Mouse (Mus musculus): ENCODE results near the gene Arl6ip4.

Arl6ip4 gene

GRCm38 (mm10) chr5:124095077-124095581 is 20.8 kb upstream of the Arl6ip4 start:
- DNase-seq (ENCODE audit: low spot score in 2 of 2), result no peak

GRCm38 (mm10) chr5:124095596-124096232 is 20.2 kb upstream of the Arl6ip4 start, which contains the start of gene Abcb9:
Gene Abcb9, minus strand, starts transcription at chr5:124095798.
- peak; percentile 97 for DNase-seq (ENCODE audit: low spot score in 2 of 2)

- DNase-seq (ENCODE audit: low spot score in 2 of 2), result no peak
Measured at GRCm38 (mm10) chr5:124098923-124099322, 17.0 kb upstream of the Arl6ip4 start.

- DNase-seq (ENCODE audit: low spot score in 2 of 2), result no peak
Measured at GRCm38 (mm10) chr5:124100128-124101044, 15.5 kb upstream of the Arl6ip4 start.

GRCm38 (mm10) chr5:124102326-124102725 is 13.6 kb upstream of the Arl6ip4 start:
- DNase-seq (ENCODE audit: low spot score in 2 of 2), result no peak

GRCm38 (mm10) chr5:124103020-124103419 is 12.9 kb upstream of the Arl6ip4 start:
- DNase-seq (ENCODE audit: low spot score in 2 of 2), result no peak

GRCm38 (mm10) chr5:124103552-124103951 is 12.3 kb upstream of the Arl6ip4 start:
- DNase-seq (ENCODE audit: low spot score in 2 of 2), result no peak

- no peak for DNase-seq (ENCODE audit: low spot score in 2 of 2)
Measured at GRCm38 (mm10) chr5:124111077-124111741, 4.7 kb upstream of the Arl6ip4 start.

- peak; percentile 89 to 90 for DNase-seq (ENCODE audit: low spot score in 2 of 2)
Measured at GRCm38 (mm10) chr5:124111742-124112497, 4.0 kb upstream of the Arl6ip4 start, which contains the start of gene Ogfod2. Gene Ogfod2, plus strand, starts transcription at chr5:124112297.

GRCm38 (mm10) chr5:124112531-124112930 is 3.4 kb upstream of the Arl6ip4 start:
- no peak for DNase-seq (ENCODE audit: low spot score in 2 of 2)

- no peak for DNase-seq (ENCODE audit: low spot score in 2 of 2)
Measured at GRCm38 (mm10) chr5:124113030-124113429, 2.9 kb upstream of the Arl6ip4 start.

- DNase-seq (ENCODE audit: low spot score in 2 of 2), result no peak
Measured at GRCm38 (mm10) chr5:124114276-124115025, 1.4 kb upstream of the Arl6ip4 start.

- no peak for DNase-seq (ENCODE audit: low spot score in 2 of 2)
Measured at GRCm38 (mm10) chr5:124115531-124115930, 358 bp upstream of the Arl6ip4 start.

- DNase-seq (ENCODE audit: low spot score in 2 of 2), result no peak
Measured at GRCm38 (mm10) chr5:124119204-124119603, 3.3 kb downstream of the Arl6ip4 start.

GRCm38 (mm10) chr5:124122357-124122756 is 6.5 kb downstream of the Arl6ip4 start:
- no peak for DNase-seq (ENCODE audit: low spot score in 2 of 2)

GRCm38 (mm10) chr5:124125093-124125492 is 9.2 kb downstream of the Arl6ip4 start:
- no peak for DNase-seq (ENCODE audit: low spot score in 2 of 2)

- no peak for DNase-seq (ENCODE audit: low spot score in 2 of 2)
Measured at GRCm38 (mm10) chr5:124134261-124134660, 18.4 kb downstream of the Arl6ip4 start.

- DNase-seq (ENCODE audit: low spot score in 2 of 2), result no peak
Measured at GRCm38 (mm10) chr5:124138066-124138465, 22.2 kb downstream of the Arl6ip4 start.

- no peak for DNase-seq (ENCODE audit: low spot score in 2 of 2)
Measured at GRCm38 (mm10) chr5:124149028-124149427, 33.1 kb downstream of the Arl6ip4 start.

- no peak for DNase-seq (ENCODE audit: low spot score in 2 of 2)
Measured at GRCm38 (mm10) chr5:124150895-124151294, 35.0 kb downstream of the Arl6ip4 start.

- no peak for DNase-seq (ENCODE audit: low spot score in 2 of 2)
Measured at GRCm38 (mm10) chr5:124152734-124153133, 36.8 kb downstream of the Arl6ip4 start.

All from frontal cortex, postnatal 14 days (tissue).